Mouse (Mus musculus) intestine, embryonic 15.5 days (tissue): ENCODE results near the gene Mroh9. TPM values are rescaled to one million over a fixed set of nuclear protein-coding genes. Genes with fewer than 3 reads are reported as not detected.

Experiments
- ATAC-seq: fragments of 200-750 bp; cut with Nextera tagmentation; 2 replicates; pipeline ENCODE4 v1.8.0; 2017; ENCODE audit warnings: moderate TSS enrichment, moderate library complexity
- H3K27ac ChIP-seq: fragments of 300-500 bp; sonication (generic); 2 replicates; pipeline ENCODE4 v1.5.1; 2015; ENCODE audit warnings: mild to moderate bottlenecking, inconsistent platforms
- H3K27me3 ChIP-seq: fragments of 300-500 bp; sonication (generic); replicated peaks from 2 replicates; pipeline ENCODE4 v1.6.1; 2015; ENCODE audit warnings: inconsistent platforms
- H3K36me3 ChIP-seq: fragments of 300-500 bp; sonication (generic); 2 replicates; pipeline ENCODE4 v1.6.1; 2015; ENCODE audit warnings: inconsistent platforms
- H3K4me1 ChIP-seq: fragments of 300-500 bp; sonication (generic); replicated peaks from 2 replicates; pipeline ENCODE4 v1.6.1; 2015; ENCODE audit warnings: inconsistent platforms
- H3K4me2 ChIP-seq: fragments of 300-500 bp; sonication (generic); replicated peaks from 2 replicates; pipeline ENCODE4 v1.6.1; 2015; ENCODE audit warnings: mild to moderate bottlenecking, inconsistent platforms
- H3K4me3 ChIP-seq: fragments of 300-500 bp; sonication (generic); replicated peaks from 2 replicates; pipeline ENCODE4 v1.5.1; 2015; ENCODE audit warnings: inconsistent platforms
- H3K9ac ChIP-seq: fragments of 300-500 bp; sonication (generic); 2 replicates; pipeline ENCODE4 v1.6.1; 2015; ENCODE audit warnings: inconsistent platforms
- H3K9me3 ChIP-seq: fragments of 300-500 bp; sonication (generic); 2 replicates; pipeline ENCODE4 v1.6.1; 2016; ENCODE audit warnings: inconsistent platforms
- WGBS: fragments of 180-500 bp; shearing (Covaris S2); methylation state at CpG from one replicate; pipeline ENCODE4 v1.1.7; 2015; 5-methylcytosine and 5-hydroxymethylcytosine counted together
- polyA plus RNA-seq: library from polyadenylated mRNA; unstranded; fragments of >200 nt; fragmentation: Nextera tagmentation; extraction: Ambion mirVana; gene quantifications from 2 replicates; pipeline ENCODE4 v1.2.1, GENCODE M21; 2015

Mroh9 gene
- polyA plus RNA-seq = not detected in 2 replicates

- Histone ChIP-seq H3K9ac (no peak within 1 kb of the TSS), H3K4me3 (no peak within 1 kb of the TSS), H3K4me2 (no peak within 1 kb of the TSS), H3K4me1 (no peaks in the 10 kb centered on the region), H3K27me3 (no peaks in the 10 kb centered on the region), H3K36me3 (no peaks in the 10 kb centered on the region), H3K9me3 (no peaks in the 10 kb centered on the region), H3K27ac (no peak within 1 kb of the TSS)
- WGBS = 78% methylated on average over 2 of the region's 2 CpGs
- no peak for ATAC-seq
These were observed at the start of gene Mroh9 for GRCm38 (mm10) chr1:163085570-163085969. TSS of gene Mroh9 (minus strand) at chr1:163085670.

- no peaks in the 10 kb centered on the region for H3K9me3 ChIP-seq
- whole genome bisulfite sequencing = 64% methylated on average over 3 of the region's 3 CpGs
- H3K27ac ChIP-seq = no peak overlapping the region
- ATAC-seq = no peak
- H3K36me3 ChIP-seq = no peaks in the 10 kb centered on the region
- H3K27me3 ChIP-seq = no peaks in the 10 kb centered on the region
- no peak overlapping the region for H3K4me3 ChIP-seq
- no peak overlapping the region for H3K9ac ChIP-seq
- H3K4me1 ChIP-seq = no peaks in the 10 kb centered on the region
- H3K4me2 ChIP-seq = no peak overlapping the region
These were observed 44.5 kb upstream of the Mroh9 start for GRCm38 (mm10) chr1:163129976-163130375.

DNA sequence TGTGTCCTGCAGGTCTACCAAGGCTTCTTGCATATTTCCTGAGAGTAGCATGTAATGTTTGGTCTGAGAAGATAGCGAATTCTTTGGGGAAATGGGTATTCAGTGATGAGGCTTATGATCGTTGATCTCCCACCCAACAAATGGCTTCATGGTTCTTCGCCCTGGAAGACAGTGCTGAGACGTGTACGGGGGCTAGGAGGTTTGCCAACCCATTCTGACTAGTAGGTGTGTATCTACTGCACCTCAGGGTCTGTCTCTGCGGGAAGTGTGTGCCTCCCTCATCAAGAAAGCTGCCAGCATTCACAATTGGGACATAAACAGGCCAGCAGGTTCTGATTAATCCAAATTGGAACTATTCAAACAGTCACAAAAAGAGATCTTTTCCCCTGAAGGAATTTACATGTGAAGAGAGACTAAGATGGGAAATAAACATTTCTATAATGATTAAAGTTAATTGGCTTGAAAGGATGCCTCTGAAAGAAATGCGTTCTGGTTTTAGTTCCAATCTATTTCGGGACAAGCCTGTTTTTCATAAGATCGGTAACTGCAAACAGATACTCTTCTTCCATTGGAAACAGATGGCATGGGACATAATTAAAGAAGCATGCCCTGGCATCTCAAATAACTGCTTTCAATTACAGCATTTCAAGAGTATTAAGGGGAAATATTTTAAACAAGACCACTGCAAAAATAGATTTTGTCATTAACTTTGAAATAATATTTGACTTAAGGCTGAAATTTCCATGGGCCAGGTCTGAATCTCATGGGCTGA lies 43.8 kb upstream of the Mroh9 start:
- WGBS = 82% methylated on average over 9 of the region's 9 CpGs
- no peak for ATAC-seq
- no peak overlapping the region for H3K4me2 ChIP-seq

DNA sequence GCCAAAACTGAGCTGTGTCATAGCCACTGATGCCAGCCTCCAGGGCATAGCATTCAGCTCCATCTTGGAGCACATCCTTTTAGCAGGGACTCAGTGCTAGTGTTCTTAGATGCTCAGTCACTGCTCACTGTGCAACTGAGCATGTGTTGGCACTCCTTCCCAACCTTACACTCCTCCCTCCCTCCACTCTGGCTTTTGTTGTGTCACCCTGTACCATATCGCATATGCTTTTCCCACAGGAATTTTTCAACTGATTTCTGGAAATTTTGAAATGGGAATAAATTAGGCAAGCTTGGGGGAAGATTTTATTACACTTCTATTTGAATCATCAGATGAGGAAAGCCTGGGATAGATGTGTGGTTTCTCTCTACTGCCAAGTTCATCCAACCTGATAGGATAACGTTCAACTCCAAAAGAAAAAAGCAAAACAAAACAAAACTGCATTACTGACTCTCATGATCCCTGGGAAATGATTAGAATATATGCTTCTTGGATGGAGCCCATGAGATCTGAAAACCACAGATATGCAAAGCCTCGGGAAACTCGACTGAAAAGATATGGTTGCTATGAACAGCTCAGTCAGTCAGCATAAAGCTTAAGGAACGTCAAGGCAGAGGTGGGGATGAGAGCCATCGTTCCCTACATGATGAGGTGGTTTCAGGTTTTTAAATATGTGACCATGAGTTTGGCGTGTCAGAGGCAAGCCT lies 40.9 kb upstream of the Mroh9 start:
- no peaks in the 10 kb centered on the region for H3K27me3 ChIP-seq
- H3K9ac ChIP-seq = no peak overlapping the region
- H3K36me3 ChIP-seq = no peaks in the 10 kb centered on the region
- H3K4me3 ChIP-seq = no peak overlapping the region
- no peak for ATAC-seq
- no peaks in the 10 kb centered on the region for H3K9me3 ChIP-seq
- 75% methylated on average over 7 of the region's 7 CpGs for WGBS
- no peaks in the 10 kb centered on the region for H3K4me1 ChIP-seq
- H3K4me2 ChIP-seq = no peak overlapping the region
- H3K27ac ChIP-seq = no peak overlapping the region

More for the DNA sequence above, 43.8 kb upstream of the Mroh9 start:
- Histone ChIP-seq H3K4me1 (no peaks in the 10 kb centered on the region), H3K27me3 (no peaks in the 10 kb centered on the region), H3K36me3 (no peaks in the 10 kb centered on the region), H3K9ac (no peak overlapping the region), H3K9me3 (no peaks in the 10 kb centered on the region), H3K4me3 (no peak overlapping the region), H3K27ac (no peak overlapping the region)

DNA sequence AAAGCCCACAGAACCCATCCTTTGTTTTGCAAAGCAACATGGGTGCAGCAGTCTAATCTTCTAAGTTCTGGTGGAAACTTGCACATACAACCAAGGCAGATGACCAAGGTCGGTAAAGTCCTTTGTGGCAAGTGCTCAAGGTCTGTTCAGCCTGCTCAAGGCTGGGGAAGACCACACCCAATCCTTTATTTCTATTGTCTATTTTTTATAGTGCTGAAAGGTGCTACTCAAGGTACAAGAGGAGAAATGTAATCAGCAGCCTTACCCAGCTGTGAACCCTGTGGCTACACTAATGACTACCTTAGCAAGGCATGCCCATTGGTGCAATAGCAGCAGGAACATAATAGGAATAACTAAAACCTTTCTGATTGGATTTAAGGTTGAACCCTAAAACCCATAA lies 36.9 kb upstream of the Mroh9 start:
- no peak for ATAC-seq
- no peaks in the 10 kb centered on the region for H3K9me3 ChIP-seq
- H3K4me2 ChIP-seq = no peak overlapping the region
- 97% methylated on average over 1 of the region's 1 CpGs for WGBS
- H3K4me3 ChIP-seq = no peak overlapping the region
- H3K4me1 ChIP-seq = no peaks in the 10 kb centered on the region
- H3K27ac ChIP-seq = no peak overlapping the region
- H3K36me3 ChIP-seq = no peaks in the 10 kb centered on the region
- no peak overlapping the region for H3K9ac ChIP-seq
- H3K27me3 ChIP-seq = no peaks in the 10 kb centered on the region

DNA sequence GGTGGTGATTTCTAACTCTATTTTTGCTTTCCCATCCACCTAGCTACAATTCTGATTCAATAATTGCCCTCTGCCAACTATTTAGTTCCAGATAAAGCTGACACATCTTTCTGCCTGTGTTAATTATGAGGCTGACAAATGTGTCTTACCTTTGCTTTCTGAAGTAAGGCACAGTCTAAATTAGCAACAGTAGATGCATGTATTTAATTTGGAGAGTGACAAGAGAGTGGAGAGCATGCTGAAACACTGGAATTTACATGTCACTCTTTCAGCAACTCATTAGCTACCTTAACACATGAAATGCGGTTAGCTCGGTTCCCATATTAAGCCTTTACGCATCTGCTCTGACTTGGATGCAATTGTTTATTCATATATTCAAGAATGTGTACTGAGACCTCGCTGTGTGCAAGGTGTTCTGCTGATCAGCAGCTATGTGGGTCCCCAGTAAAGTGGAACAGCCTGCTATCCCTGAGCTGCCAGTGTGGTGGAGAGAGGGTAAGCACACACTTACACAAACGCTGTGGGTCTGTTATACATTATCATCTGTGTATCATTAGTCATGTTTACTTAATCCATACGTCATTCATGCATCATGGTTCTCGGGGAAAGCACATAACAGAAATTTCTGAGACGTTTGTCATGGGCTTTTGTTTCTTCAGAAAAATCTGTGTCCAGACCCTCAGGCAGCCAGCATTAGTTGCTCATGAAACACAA lies 28.1 kb upstream of the Mroh9 start:
- no peak overlapping the region for H3K4me3 ChIP-seq
- no peak overlapping the region for H3K27ac ChIP-seq
- no peaks in the 10 kb centered on the region for H3K4me1 ChIP-seq
- no peaks in the 10 kb centered on the region for H3K36me3 ChIP-seq
- no peaks in the 10 kb centered on the region for H3K9me3 ChIP-seq
- no peaks in the 10 kb centered on the region for H3K27me3 ChIP-seq
- H3K9ac ChIP-seq = no peak overlapping the region
- H3K4me2 ChIP-seq = no peak overlapping the region
- no peak for ATAC-seq
- WGBS = 57% methylated on average over 8 of the region's 8 CpGs

- H3K27ac ChIP-seq = no peak overlapping the region
- H3K36me3 ChIP-seq = no peaks in the 10 kb centered on the region
- 73% methylated on average over 4 of the region's 4 CpGs for WGBS
- no peaks in the 10 kb centered on the region for H3K27me3 ChIP-seq
- no peaks in the 10 kb centered on the region for H3K4me1 ChIP-seq
- no peak overlapping the region for H3K4me3 ChIP-seq
- H3K9me3 ChIP-seq = no peaks in the 10 kb centered on the region
- H3K4me2 ChIP-seq = no peak overlapping the region
- H3K9ac ChIP-seq = no peak overlapping the region
- ATAC-seq = no peak
These were observed 27.2 kb upstream of the Mroh9 start for GRCm38 (mm10) chr1:163112482-163113164.

DNA sequence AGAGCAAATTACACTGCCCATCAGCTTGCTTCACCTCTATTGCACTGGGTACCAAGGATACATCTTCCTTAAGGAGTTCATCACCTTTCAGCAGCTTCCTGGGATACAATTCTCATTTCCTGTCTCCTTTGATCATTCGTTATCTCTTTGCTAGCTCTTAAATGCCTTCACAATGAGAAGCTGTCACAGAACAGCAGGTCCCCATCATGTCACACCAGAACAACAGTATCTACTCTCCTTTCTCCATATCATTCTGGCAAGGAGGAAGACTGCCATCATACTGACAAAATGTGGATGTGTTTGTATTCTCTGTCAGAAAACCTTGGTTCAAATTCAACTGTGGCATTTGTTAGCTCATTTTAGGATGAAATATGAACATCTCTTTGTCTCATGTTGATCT lies 19.5 kb upstream of the Mroh9 start:
- WGBS = 58% methylated on average over 1 of the region's 1 CpGs
- Histone ChIP-seq H3K9ac (no peak overlapping the region), H3K4me2 (no peak overlapping the region), H3K4me3 (no peak overlapping the region), H3K4me1 (no peaks in the 10 kb centered on the region), H3K27me3 (no peaks in the 10 kb centered on the region), H3K36me3 (no peaks in the 10 kb centered on the region), H3K27ac (no peak overlapping the region), H3K9me3 (no peaks in the 10 kb centered on the region)
- no peak for ATAC-seq

- no peak overlapping the region for H3K4me3 ChIP-seq
- H3K9ac ChIP-seq = no peak overlapping the region
- no peak for ATAC-seq
- 54% methylated on average over 10 of the region's 10 CpGs for WGBS
- H3K4me2 ChIP-seq = no peak overlapping the region
- H3K27ac ChIP-seq = no peak overlapping the region
- H3K36me3 ChIP-seq = no peaks in the 10 kb centered on the region
- H3K27me3 ChIP-seq = no peaks in the 10 kb centered on the region
- H3K9me3 ChIP-seq = no peaks in the 10 kb centered on the region
- no peaks in the 10 kb centered on the region for H3K4me1 ChIP-seq
These were observed 6.1 kb upstream of the Mroh9 start for GRCm38 (mm10) chr1:163091438-163092155.

- Histone ChIP-seq H3K4me1 (no peaks in the 10 kb centered on the region), H3K27me3 (no peaks in the 10 kb centered on the region), H3K27ac (no peak overlapping the region), H3K9ac (no peak overlapping the region), H3K4me2 (no peak overlapping the region), H3K4me3 (no peak overlapping the region), H3K9me3 (no peaks in the 10 kb centered on the region), H3K36me3 (no peaks in the 10 kb centered on the region)
- ATAC-seq = no peak; the same call in 1 of the 2 replicates
- 5% methylated on average over 1 of the region's 1 CpGs for WGBS
These were observed 15.0 kb downstream of the Mroh9 start for GRCm38 (mm10) chr1:163070502-163070901.

DNA sequence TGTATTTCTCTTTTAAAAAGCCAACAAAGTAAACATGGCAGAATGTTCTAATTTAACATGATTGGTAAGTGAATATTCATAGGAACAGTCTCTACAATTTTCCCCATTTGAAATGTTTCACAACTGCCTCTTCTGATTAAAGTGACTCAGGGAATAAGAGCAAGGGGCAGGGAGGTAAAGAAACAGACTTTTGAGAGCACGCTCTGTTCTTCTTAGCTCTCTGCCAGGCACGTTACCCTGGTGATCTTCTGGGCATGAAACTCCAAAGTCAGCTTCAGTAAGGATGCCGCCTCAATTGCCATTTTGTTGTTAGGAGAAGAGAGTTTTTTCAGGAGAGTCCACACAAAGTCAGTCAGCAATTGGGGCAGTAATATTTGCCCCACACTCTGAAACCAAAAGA lies 25.1 kb downstream of the Mroh9 start:
- Histone ChIP-seq H3K4me2 (no peak overlapping the region), H3K27me3 (no peaks in the 10 kb centered on the region), H3K4me1 (no peaks in the 10 kb centered on the region), H3K9ac (no peak overlapping the region), H3K36me3 (no peaks in the 10 kb centered on the region), H3K9me3 (no peaks in the 10 kb centered on the region), H3K4me3 (no peak overlapping the region), H3K27ac (no peak overlapping the region)
- 93% methylated on average over 3 of the region's 3 CpGs for WGBS
- no peak for ATAC-seq
